Mouse (Mus musculus) heart, embryonic 10.5 days (tissue): ENCODE measurements around the gene Tspan7. TPM values are rescaled to one million over a fixed set of nuclear protein-coding genes. Genes with fewer than 3 reads are reported as not detected.
A peak's percentile ranks its signal among the peaks of the same experiment; 100 is the strongest.

Source experiments
- DNase-seq: peaks from one replicate; pipeline ENCODE4 v3.0.0-alpha.2; 2017; ENCODE audit warnings: low spot score
- H3K27ac ChIP-seq: fragments of 300-500 bp; sonication (generic); 2 replicates; pipeline ENCODE4 v1.5.1; 2016; ENCODE audit warnings: mild to moderate bottlenecking
- H3K27me3 ChIP-seq: fragments of 300-500 bp; sonication (generic); 2 replicates; pipeline ENCODE4 v1.6.1; 2016; ENCODE audit warnings: mild to moderate bottlenecking; ENCODE audit not compliant: poor library complexity, insufficient read depth, severe bottlenecking
- H3K36me3 ChIP-seq: fragments of 300-500 bp; sonication (generic); 2 replicates; pipeline ENCODE4 v1.6.1; 2016; ENCODE audit warnings: mild to moderate bottlenecking, moderate library complexity
- H3K4me1 ChIP-seq: fragments of 300-500 bp; sonication (generic); 2 replicates; pipeline ENCODE4 v1.6.1; 2016; ENCODE audit warnings: mild to moderate bottlenecking
- H3K4me3 ChIP-seq: fragments of 300-500 bp; sonication (generic); 2 replicates; pipeline ENCODE4 v1.5.1; 2016; ENCODE audit warnings: mild to moderate bottlenecking, moderate library complexity
- H3K9me3 ChIP-seq: fragments of 300-500 bp; sonication (generic); 2 replicates; pipeline ENCODE4 v1.6.1; 2016; ENCODE audit warnings: mild to moderate bottlenecking, moderate library complexity
- WGBS: fragments of 180-500 bp; shearing (Covaris S2); methylation state at CpG from one replicate; pipeline ENCODE4 v1.1.7; 2016; 5-methylcytosine and 5-hydroxymethylcytosine counted together
- polyA plus RNA-seq: library from polyadenylated mRNA; unstranded; fragments of >200 nt; fragmentation: Nextera tagmentation; extraction: Ambion mirVana; gene quantifications from 2 replicates; pipeline ENCODE4 v1.2.1, GENCODE M21; 2016

Tspan7 gene
- 65.2 and 72.4 TPM in 2 replicates for polyA plus RNA-seq

GRCm38 (mm10) chrX:10484872-10485569 lies at the start of gene Tspan7:
Tspan7 (plus strand) TSS chrX:10485158.
- Histone ChIP-seq H3K27ac (peak within 1 kb of the TSS; percentile 82), H3K27me3 (peaks cover 15% of the 10 kb centered on the region; the same call in 1 of the 2 replicates), H3K4me1 (no peaks in the 10 kb centered on the region), H3K36me3 (no peaks in the 10 kb centered on the region), H3K4me3 (peak within 1 kb of the TSS; percentile 63), H3K9me3 (no peaks in the 10 kb centered on the region)
- DNase-seq, result peak; percentile 74
- WGBS, result 11% methylated on average over 38 of the region's 41 CpGs

DNA sequence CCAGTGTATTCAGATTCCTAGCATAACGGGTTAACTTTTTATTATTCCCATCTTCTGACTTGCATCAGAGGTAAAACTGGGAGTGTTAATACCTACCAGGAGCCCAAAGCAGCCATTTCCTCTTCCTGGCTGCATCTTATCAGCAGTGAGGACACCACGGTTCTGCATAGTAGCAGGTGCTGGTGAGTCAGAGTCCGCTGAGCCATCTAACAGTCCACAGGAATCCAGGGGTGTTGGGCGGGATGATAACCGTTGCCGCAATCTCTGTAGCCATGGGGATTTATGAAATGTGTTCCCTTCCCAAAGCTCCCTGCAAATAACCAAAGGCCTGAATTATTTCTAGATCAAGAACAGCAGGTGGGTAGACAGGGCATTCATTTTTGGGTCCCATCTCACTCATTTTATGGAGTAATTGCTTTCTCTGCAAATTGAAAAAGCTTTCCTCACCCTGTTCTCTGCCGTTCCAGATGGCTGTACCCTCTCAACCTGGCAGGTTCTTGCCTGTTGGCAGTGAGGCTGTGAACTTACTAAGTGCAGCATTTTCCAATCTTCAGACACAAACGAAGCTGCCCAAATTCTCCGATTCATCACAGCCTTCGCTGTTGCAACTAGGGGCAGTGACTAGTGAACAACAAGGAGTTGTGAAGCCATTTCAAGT lies 35.5 kb upstream of the Tspan7 start:
- Histone ChIP-seq H3K36me3 (no peaks in the 10 kb centered on the region), H3K4me1 (no peaks in the 10 kb centered on the region), H3K27me3 (no peaks in the 10 kb centered on the region), H3K9me3 (no peaks in the 10 kb centered on the region), H3K4me3 (no peak overlapping the region), H3K27ac (no peak overlapping the region)
- WGBS, result 75% methylated on average over 10 of the region's 10 CpGs
- no peak for DNase-seq

DNA sequence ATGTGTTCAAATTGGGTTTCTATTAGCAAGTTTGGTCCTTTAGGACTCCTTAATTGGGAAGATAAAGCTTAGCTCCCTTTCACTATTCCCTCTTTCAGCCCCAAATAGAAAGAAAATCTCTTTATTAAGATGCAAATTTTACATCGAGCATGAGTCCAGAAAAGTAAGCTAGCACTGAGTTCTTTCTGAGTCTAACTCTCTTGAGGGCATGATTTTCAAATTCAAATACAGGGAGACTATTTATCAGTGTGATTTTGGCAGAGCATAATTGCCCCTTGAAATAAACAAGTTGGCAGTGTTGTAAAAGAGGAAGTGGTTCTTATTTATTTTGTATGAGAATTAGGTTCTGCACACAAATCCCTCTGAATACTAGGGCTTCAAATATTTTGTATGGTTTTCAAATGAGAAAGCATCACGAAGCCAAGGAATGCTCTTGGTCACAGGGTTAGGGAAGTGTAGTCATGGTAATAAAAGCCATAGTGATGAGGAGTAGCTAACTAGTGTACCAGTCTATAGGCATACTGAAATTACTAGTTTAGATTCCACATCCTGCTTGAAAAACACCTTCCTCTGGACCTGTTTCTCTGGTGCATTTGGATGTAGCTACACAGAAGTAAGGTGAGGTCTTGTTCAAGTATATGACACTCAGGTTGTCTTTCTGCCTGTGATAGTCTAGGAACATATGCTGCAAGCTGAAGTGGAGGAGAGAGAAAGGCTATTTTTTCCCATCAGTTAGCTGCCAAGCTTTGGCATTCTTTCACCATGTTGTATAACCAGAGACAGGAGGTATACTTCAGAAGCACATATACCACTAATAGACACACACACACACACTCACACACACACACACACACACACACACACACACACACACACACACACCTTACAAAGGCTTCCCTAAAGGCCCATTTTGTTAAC lies 34.6 kb upstream of the Tspan7 start:
- DNase-seq, result no peak
- Histone ChIP-seq H3K27ac (no peak overlapping the region), H3K9me3 (no peaks in the 10 kb centered on the region), H3K36me3 (no peaks in the 10 kb centered on the region), H3K27me3 (no peaks in the 10 kb centered on the region), H3K4me3 (no peak overlapping the region), H3K4me1 (no peaks in the 10 kb centered on the region)
- 69% methylated on average over 2 of the region's 2 CpGs for WGBS

DNA sequence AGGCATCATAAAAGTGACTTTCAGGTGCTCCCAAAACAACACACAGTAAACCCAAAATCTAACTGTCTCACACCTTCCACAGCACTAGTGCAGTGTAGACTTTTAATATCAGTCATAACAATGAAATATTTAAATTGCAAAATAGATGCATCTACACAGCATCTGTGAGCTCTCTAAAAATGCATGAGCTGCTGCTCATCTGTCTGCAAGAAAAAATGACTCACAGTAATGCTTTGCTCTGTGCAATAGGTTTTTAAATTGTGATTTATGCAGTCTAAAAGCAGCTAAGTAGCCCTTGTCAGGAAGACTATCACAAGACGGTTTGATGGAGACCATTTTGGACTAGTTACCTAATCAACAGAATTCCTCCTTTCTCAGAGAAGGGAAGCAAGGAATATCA lies 31.2 kb upstream of the Tspan7 start:
- Histone ChIP-seq H3K4me1 (no peaks in the 10 kb centered on the region), H3K36me3 (no peaks in the 10 kb centered on the region), H3K27me3 (no peaks in the 10 kb centered on the region), H3K4me3 (no peak overlapping the region), H3K27ac (no peak overlapping the region), H3K9me3 (no peaks in the 10 kb centered on the region)
- no peak for DNase-seq
- WGBS, result 41% methylated on average over 1 of the region's 1 CpGs

- Histone ChIP-seq H3K4me3 (no peak overlapping the region), H3K27me3 (no peaks in the 10 kb centered on the region), H3K9me3 (no peaks in the 10 kb centered on the region), H3K36me3 (no peaks in the 10 kb centered on the region), H3K27ac (no peak overlapping the region), H3K4me1 (no peaks in the 10 kb centered on the region)
- WGBS, result 79% methylated on average over 3 of the region's 3 CpGs
- no peak for DNase-seq
Measured at GRCm38 (mm10) chrX:10457256-10457655, 27.7 kb upstream of the Tspan7 start.

GRCm38 (mm10) chrX:10477088-10477487 lies 7.9 kb upstream of the Tspan7 start:
- no peaks in the 10 kb centered on the region for H3K4me1 ChIP-seq
- H3K27ac ChIP-seq, result no peak overlapping the region
- H3K9me3 ChIP-seq, result no peaks in the 10 kb centered on the region
- H3K4me3 ChIP-seq, result no peak overlapping the region
- no peaks in the 10 kb centered on the region for H3K27me3 ChIP-seq
- WGBS, result 80% methylated on average over 1 of the region's 1 CpGs
- no peak for DNase-seq
- no peaks in the 10 kb centered on the region for H3K36me3 ChIP-seq

DNA sequence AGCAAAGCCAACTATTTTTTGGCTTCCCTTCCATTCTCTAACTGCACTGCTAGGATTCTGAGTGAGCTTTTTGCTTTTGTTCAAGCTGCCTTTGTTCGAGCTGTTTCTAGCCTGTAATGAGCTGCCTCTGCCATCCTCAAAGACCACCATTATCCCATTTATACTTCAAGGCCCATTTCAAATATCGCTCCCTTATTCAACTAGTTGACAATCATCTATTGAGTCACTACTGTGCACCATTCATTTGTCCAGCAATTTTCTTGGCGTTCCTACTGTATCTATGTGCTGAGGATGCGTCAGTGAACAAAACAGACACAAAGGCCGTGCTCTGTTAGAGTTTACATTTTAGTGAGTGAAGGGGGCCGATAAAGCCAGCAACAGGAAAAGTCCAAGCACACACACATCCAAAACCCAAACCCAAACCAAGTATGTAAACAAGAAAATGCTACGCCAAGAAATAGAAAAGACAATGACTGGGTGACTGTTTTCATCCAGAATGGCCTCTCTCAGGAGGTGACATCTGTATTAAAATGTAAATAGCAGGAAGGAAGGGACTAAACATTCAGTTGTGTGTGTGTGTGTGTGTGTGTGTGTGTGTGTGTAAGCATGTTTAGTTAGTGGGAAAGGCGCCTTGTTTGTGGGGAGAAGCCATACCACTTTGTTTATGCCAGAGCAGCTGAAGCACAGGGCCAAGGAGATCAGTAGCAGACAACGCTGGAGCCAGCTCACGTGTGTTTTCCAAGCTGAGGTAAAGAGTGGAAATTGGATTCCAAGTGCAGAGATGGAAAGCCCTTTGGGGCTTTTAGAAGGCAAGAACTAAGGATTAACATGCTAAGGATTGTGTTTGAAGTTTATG lies 5.7 kb upstream of the Tspan7 start:
- Histone ChIP-seq H3K9me3 (no peaks in the 10 kb centered on the region), H3K27ac (no peak overlapping the region), H3K36me3 (no peaks in the 10 kb centered on the region), H3K4me1 (no peaks in the 10 kb centered on the region), H3K4me3 (no peak overlapping the region), H3K27me3 (no peaks in the 10 kb centered on the region)
- DNase-seq, result no peak
- WGBS, result 79% methylated on average over 10 of the region's 10 CpGs

- no peak for DNase-seq
- 74% methylated on average over 4 of the region's 4 CpGs for WGBS
- Histone ChIP-seq H3K4me3 (no peak overlapping the region), H3K27ac (no peak overlapping the region), H3K27me3 (peaks cover 4% of the 10 kb centered on the region; the same call in 1 of the 2 replicates), H3K4me1 (no peaks in the 10 kb centered on the region), H3K36me3 (no peaks in the 10 kb centered on the region), H3K9me3 (no peaks in the 10 kb centered on the region)
Measured at GRCm38 (mm10) chrX:10479943-10480342, 5.0 kb upstream of the Tspan7 start.

DNA sequence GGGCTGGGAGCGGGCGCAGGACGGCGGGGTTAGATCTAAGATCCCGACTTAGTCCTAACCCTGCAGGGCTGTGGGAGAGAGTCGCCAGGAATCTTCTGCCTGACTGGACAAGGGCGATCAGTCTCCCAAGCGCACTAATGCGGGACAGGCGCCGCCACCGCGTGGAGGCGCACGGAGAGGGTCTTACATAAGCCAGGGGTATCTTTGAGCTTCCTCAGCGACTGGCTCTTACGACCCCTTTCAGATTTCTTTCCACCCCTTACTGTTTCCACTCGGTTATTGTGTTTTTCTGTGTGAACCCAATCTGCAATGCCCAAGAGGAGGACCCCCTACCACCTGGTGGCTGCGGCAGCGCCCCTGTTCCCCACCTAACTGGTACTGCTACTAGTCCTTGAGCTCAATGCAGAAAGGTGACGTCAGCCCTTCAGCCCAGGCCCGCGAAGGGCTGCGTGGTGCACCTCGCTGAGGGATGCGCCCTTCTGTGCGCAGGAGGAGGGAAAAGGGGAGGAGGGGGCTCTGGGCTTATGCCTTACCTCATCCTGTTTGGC lies 780 bp downstream of the Tspan7 start:
- WGBS, result 13% methylated on average over 27 of the region's 27 CpGs
- H3K4me3 ChIP-seq, result peak overlapping the region; percentile 63
- H3K36me3 ChIP-seq, result no peaks in the 10 kb centered on the region
- peaks cover 15% of the 10 kb centered on the region; the same call in 1 of the 2 replicates for H3K27me3 ChIP-seq
- H3K27ac ChIP-seq, result peak overlapping the region; percentile 82
- no peaks in the 10 kb centered on the region for H3K9me3 ChIP-seq
- no peaks in the 10 kb centered on the region for H3K4me1 ChIP-seq
- peak; percentile 77 for DNase-seq

- Histone ChIP-seq H3K36me3 (no peaks in the 10 kb centered on the region), H3K4me3 (no peak overlapping the region), H3K27ac (no peak overlapping the region), H3K9me3 (no peaks in the 10 kb centered on the region), H3K4me1 (no peaks in the 10 kb centered on the region), H3K27me3 (no peaks in the 10 kb centered on the region)
- WGBS, result 75% methylated on average over 2 of the region's 2 CpGs
- DNase-seq, result no peak
Measured at GRCm38 (mm10) chrX:10498580-10498979, 13.6 kb downstream of the Tspan7 start.

GRCm38 (mm10) chrX:10502616-10503015 lies 17.7 kb downstream of the Tspan7 start:
- no peaks in the 10 kb centered on the region for H3K9me3 ChIP-seq
- H3K27me3 ChIP-seq, result no peaks in the 10 kb centered on the region
- no peak for DNase-seq
- no peaks in the 10 kb centered on the region for H3K36me3 ChIP-seq
- H3K4me3 ChIP-seq, result no peak overlapping the region
- no peaks in the 10 kb centered on the region for H3K4me1 ChIP-seq
- no peak overlapping the region for H3K27ac ChIP-seq
- 23% methylated on average over 2 of the region's 2 CpGs for WGBS

GRCm38 (mm10) chrX:10514417-10514816 lies 29.5 kb downstream of the Tspan7 start:
- no peaks in the 10 kb centered on the region for H3K9me3 ChIP-seq
- no peaks in the 10 kb centered on the region for H3K36me3 ChIP-seq
- no peaks in the 10 kb centered on the region for H3K27me3 ChIP-seq
- WGBS, result 45% methylated on average over 5 of the region's 5 CpGs
- H3K4me1 ChIP-seq, result no peaks in the 10 kb centered on the region
- no peak overlapping the region for H3K27ac ChIP-seq
- no peak overlapping the region for H3K4me3 ChIP-seq
- no peak for DNase-seq
